Mouse (Mus musculus): ENCODE data around the gene Wbp11.

DNA sequence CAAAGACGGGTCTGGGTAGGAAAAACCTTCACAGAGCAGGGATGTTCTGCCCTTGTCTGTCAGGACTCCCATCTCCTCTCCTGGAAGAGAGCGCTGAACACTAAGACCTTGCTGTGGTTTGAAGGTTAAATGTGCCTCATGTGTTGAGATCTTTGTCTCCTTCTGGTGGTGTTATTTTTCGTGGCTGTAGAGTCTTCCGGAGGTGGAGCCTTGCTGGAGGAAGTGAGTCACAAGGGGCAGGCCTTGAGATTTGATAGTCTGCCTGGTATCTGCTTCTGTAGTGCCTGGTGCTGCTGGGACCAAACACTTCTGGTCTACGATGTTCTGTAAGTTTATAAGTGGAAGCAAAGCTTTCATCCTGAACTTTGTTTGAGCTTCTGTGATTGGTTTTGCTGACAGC lies 20.9 kb upstream of the Wbp11 start:
- TF ChIP-seq CTCF (IDR thresholded peaks at IDR 0.05; ENCODE audit: insufficient read depth, low read length), result no peak
- no peak for TF ChIP-seq POLR2A (IDR thresholded peaks at IDR 0.05; ENCODE audit: borderline replicate concordance, extremely low read depth, low read depth, low read length)
